Mouse (Mus musculus) thymus, postnatal 14 days (tissue): ENCODE measurements at regions not wholly inside any gene's neighbourhood (a gene's known extent, or its start where the extent isn't known, plus 50 kb on each side); places are given as distances from the start of the nearest gene placed in this dataset.

ENCODE experiments used
- DNase-seq: peaks from one replicate; pipeline ENCODE4 v3.0.0; 2021

DNA sequence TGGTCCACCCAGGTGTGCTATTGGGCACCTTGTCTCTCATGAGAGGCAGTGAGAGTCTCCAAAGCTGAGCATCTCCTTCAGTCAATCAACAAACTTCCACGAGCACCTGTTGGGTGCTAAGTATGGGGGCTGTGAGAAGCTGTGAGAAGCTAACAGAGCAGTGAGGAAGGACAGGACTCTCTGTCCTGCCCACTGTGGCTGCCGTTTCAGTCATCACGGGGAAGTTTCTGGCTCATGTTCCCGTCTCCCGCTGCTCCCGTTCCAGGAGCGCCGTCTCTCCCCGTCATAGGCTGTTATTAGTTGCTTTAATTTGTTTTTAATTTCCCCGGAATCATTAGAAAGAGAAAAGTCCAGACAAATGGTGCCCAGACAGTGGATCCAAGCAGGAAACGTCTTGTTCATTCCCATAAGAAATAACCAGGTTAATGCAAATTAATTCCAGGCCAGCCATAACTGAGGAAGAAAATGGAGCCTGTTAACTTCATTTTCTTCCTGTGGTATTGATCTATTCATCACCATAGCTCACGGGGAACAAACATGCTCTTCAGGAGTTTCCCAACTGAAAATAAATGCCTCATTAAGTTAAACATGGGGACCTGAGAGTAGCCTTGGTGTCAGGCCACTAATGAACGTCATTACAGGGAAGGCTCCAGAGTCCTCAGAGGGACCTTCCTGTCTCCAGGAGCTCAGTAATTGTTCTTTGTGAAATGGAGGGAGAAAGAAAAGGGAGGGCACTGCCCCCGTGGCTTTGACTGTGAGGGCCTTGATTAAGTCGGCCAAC is 70.3 kb downstream of the Matn1 start:
- DNase-seq: no peak

- no peak for DNase-seq
Observed at GRCm38 (mm10) chr4:131015156-131015555, 71.0 kb downstream of the Matn1 start.

DNA sequence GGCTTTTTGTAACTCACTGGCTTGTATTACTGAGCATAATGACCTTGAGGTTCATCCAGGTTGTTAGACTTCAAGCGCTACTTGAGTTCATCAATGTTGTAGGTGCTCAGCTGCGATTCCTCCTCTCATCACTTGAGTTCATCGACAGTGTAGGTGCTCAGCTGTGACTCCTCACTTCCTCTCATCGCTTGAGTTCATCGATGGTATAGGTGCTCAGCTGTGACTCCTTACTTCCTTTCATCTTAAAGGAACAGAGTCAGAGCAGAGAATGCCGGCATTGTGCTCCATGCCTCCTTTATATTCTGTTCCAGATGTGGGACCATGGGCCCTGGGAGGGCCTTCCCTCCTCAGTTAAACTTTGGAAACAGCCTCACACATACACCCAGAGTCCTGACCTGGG is 79.4 kb downstream of the Matn1 start:
- no peak for DNase-seq

- DNase-seq: no peak
Observed at GRCm38 (mm10) chr4:131036292-131036691, 92.1 kb downstream of the Matn1 start.

DNA sequence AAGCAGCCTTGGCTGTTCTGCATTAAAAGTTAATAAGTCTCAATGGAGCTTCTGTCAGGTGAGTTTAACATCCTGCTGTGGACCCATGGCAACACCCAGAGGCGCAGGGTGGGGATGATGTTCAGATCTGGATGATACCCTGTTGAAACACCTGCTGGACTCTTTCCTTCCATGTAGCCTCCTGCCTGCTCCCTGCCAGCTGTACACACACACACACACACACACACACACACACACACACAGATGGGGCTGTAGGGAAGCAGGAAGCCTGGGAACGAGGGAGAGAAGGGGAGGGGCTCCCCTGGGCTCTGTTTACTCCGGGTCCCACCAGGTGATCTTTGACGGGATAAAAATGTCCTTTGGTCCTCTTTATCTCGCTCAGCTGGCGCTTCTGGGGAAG is 93.0 kb downstream of the Matn1 start:
- no peak for DNase-seq

- no peak for DNase-seq
Observed at GRCm38 (mm10) chr4:131039686-131040085, 95.5 kb downstream of the Matn1 start.

DNA sequence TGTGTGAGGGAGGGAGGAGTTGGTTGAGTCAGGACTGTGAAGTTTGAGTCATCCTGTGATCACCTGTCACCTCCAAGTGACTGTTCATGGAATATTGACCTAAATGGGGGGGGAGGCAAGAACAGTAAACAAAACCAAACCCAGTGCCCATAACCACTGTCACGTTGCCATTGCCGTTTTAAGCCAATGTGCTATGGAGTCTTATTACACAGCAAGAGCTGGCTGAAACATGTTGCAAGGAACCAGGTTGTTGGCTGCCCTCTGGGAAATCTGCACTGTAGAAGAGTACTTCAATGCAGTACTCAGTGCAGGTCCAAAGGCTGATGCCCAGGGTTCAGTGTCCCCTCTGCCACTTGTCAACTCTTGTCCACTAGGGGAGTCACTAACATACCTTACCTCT is 97.0 kb downstream of the Matn1 start:
- DNase-seq: no peak

- DNase-seq: no peak
Observed at GRCm38 (mm10) chr4:131046101-131046500, 101.9 kb downstream of the Matn1 start.

- no peak for DNase-seq
Observed at GRCm38 (mm10) chr4:131046969-131047650, 102.9 kb downstream of the Matn1 start.

- DNase-seq: no peak
Observed at GRCm38 (mm10) chr4:131056293-131056692, 112.1 kb downstream of the Matn1 start.

DNA sequence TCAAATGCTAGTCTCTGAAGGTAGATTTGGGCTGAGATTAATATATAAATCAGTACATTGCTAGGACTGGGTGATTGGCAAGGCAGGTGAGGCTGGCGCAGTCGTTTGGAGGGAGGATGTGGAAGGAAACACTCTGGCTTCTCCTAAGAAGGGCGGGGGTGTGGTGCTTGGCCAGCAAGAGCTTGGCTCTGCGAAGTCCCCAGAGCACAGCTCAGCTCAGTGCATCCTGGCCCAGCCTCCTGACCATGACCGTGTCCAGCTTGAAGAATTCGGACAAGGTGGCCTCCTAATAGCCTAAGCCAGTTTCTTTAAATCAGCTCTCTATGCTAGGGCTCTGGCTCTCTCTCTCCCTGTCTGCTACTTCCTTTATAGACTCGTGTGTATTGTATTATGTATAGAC is 115.4 kb downstream of the Matn1 start:
- DNase-seq: no peak

DNA sequence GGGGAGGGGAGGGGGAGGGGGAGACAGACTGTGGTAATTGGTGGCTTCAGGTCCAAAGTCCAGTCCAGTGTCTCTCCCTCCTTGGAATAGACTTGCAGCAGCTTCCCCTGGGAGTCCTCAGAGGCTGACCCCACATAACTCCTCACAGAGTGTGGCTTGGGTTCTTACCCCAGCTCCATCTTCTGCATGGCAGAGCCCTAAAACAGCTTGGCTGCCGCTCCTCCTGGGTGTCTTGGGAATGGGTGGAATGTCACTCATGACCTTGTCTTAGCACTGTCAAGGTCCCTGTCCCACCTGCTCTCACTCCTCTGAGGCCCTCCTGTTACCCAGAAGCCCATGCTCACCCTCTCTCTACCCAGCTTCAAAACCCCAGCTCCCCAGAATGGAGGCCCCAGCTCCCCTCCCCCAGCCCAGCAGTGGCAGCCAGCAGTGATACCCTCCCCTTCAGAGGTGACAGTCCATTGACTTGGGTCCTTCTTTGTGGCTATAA is 116.1 kb downstream of the Matn1 start:
- DNase-seq: no peak

DNA sequence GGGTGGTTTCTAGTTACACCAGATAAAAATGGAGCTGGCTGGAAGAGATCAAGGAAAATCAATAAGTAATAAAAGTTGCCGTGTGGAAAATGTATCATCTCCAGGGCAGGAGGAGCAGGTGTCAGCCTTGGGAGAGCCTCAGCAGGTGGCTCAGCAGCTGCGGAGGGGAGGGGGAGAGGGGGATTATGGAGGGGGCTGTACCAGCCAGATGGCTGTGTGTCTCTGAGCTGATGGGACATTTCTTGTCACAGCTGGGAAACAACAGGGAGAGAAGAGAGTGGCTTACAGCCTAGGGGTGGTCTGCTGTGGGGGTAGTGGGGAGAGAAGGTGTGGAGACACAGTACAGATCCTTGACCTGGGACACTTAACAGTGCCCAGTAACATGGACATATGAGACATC is 116.5 kb downstream of the Matn1 start:
- no peak for DNase-seq

DNA sequence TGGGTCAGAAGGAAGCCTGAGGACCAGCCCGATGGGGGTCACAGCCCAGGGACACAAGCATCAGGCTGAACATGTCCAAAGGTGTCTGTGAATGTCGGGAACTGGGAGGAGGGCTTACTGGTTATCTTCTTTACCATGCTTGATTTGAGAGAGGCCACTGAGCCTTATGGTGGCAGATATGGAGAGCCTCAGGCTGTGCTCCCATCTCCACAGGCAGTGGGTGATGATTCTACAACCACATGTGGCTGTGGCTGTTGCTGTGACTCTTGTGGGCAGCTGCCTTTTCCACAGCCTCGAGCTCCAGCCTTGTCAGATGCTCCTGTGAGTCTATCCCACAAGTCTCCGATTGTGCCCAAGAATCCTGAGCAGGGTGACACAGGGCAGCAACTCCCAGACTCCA is 118.4 kb downstream of the Matn1 start:
- DNase-seq: no peak

DNA sequence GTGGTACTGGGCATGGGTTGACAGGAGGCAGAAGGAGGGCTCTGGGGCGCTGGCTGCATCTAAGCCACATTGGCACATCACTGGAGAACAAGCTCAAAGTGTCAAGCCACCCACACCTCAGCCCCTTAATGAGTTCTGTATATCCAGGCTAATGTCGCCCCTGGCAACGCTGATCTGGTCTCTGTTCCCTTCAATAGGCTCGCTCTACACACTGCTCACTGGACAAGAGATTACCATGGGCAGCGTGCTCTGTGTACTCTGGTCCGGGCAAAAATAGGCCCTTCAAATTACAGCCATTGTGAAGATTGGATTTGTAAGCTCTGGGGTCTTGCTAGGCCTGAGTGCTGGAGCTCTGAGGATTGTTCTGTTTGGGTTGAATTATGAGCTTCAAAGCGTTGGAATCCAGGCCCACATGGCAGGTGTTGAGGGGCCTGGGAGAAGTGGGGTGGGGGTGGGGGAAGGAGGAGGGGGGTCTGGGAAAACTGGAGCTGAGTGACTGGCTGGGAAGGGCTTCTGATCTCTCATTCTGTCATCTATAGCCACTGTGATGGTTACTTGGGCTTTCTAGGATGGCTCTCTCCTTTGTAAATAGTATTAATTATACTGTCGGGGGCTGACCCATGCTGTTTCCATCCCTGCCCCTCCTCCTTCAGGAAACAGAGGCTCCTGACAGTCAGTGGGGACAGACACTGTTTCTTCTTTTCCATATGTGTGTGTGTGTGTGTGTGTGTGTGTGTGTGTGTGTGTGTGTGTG is 122.2 kb downstream of the Matn1 start:
- no peak for DNase-seq

GRCm38 (mm10) chr4:131070566-131070965 is 126.4 kb downstream of the Matn1 start:
- no peak for DNase-seq

DNA sequence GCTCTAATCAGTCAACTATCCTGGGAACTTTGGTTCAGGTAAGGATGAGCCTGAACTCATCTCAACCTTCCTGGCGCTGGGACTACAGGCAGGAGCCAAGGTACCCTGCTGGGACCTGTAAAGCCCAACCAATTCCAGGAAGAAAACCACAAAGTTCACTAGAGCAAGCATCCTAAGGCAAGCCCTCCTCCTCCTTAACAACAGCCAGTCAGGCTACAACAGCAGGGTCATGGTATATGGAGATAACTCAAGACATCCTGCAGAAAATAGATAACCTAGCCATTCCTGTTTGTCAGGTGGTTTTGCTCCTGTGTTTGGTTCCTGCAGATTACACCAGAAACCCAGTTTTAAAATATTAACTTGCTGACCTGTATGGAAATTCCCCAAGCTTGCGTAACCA is 128.4 kb downstream of the Matn1 start:
- DNase-seq: no peak

- DNase-seq: no peak
Observed at GRCm38 (mm10) chr4:131073420-131073819, 129.2 kb downstream of the Matn1 start.

DNA sequence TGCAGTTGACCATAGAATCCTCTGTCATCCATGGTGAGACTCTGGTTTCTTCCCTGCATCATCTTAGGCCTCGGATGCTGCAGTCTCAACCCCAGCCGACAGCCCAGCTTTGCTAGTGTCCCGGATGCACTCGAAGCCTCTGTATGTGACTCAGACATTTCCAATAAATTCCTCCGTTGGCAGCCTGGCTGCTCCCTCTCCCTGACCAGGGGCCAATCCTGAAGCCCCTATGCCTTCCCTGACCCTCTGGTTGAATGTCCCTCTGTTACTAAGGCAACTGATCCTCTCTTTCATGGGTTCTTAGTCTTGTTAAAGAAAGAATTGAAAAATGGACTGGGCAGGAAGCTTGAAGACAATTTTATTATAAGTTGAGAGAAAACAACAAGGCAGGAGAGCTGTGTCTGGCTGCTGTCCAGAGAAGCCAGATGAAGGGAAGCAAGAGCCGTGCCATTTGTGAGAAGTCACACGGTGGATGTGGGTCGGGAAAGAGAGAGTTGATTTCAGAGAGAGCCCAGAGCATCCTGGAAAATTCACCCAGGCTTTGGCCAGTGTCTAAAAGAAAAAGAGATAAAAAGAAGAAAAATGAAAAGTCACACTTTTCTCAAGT is 131.2 kb downstream of the Matn1 start:
- no peak for DNase-seq

DNA sequence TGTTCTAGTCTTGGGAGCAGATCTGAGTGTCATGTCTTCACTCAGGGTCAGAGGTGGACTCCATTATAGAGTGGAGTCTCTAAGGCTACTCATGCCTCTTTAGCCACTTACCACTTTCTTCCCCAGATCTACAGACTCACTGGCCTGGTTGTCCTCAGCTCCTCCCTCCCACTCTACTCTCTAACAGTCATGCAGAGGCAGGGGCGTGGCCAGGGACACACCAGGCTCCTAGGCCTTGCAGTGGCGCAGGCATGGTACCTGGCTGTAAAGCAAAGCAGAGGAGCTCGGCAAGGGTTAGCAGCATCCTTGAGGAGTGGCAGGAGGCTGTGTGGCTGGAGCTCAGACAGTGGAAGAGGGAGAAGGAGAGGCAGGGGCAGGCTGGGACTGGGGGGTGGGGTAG is 132.4 kb downstream of the Matn1 start:
- DNase-seq: no peak

DNA sequence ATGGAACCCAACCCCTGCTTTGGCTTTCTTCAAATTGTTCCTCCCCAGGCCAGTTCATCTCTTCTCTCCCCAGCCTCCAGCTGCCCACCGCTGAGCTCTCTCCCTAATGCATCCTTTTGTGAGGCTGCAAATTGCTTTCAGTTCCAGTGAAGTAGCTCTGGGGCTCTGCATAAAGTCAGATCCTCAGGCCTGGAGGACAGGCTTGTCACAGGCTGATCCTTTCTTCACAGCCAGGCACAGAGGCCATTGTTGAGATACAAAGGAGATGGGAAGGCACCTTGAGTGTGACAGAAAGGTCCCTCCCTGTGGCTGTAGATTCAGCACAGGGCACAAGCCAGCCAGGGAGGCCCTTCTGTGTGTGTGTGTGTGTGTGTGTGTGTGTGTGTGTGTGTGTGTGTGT is 135.9 kb downstream of the Matn1 start:
- DNase-seq: no peak

GRCm38 (mm10) chr4:131083405-131083804 is 139.2 kb downstream of the Matn1 start:
- no peak for DNase-seq

GRCm38 (mm10) chr4:131097421-131097820 is 153.2 kb downstream of the Matn1 start:
- DNase-seq: no peak
